Mouse (Mus musculus) ES-Bruce4 (cell line): ENCODE results near the gene Wdtc1.

ENCODE experiments used
- CTCF ChIP-seq: IDR thresholded peaks from one replicate; pipeline ENCODE4 v1.8.1; 2011; ENCODE audit warnings: low read depth, low read length
- EP300 ChIP-seq: IDR thresholded peaks from 2 replicates; pipeline ENCODE4 v1.6.1; 2011; ENCODE audit warnings: low read depth, low read length; ENCODE audit not compliant: insufficient read depth
- POLR2A ChIP-seq: IDR thresholded peaks from one replicate; pipeline ENCODE4 v1.8.1; 2011; ENCODE audit warnings: low read length; ENCODE audit not compliant: insufficient read depth

- TF ChIP-seq POLR2A (no peak), EP300 (no peak), CTCF (peak; percentile 53)
These were observed 9.2 kb downstream of the Wdtc1 start for GRCm38 (mm10) chr4:133344112-133344511.
